Mouse (Mus musculus) myocyte (in vitro differentiated cells): ENCODE data around the gene Fdx1.

Source experiments
- E2F4 ChIP-seq: IDR thresholded peaks from one replicate; pipeline ENCODE4 v1.6.1; 2011; ENCODE audit warnings: mild to moderate bottlenecking, control low read depth, moderate library complexity; ENCODE audit not compliant: insufficient read depth
- POLR2A ChIP-seq: IDR thresholded peaks from one replicate; pipeline ENCODE4 v1.6.1; 2011; ENCODE audit warnings: low read depth, mild to moderate bottlenecking, control low read depth, moderate library complexity; ENCODE audit not compliant: insufficient read length
- SRF ChIP-seq: IDR thresholded peaks from one replicate; pipeline ENCODE4 v1.6.1; 2011; ENCODE audit warnings: low read depth; ENCODE audit not compliant: control insufficient read depth, insufficient read length
- USF1 ChIP-seq: IDR thresholded peaks from one replicate; pipeline ENCODE4 v1.6.1; 2011; ENCODE audit warnings: low read depth, mild to moderate bottlenecking, control low read depth, moderate library complexity

- no peak for TF ChIP-seq E2F4
- no peak for TF ChIP-seq SRF
- TF ChIP-seq POLR2A = no peak
- no peak for TF ChIP-seq USF1
Observed at GRCm38 (mm10) chr9:51928116-51928515, 35.2 kb downstream of the Fdx1 start.
